Mouse (Mus musculus) gonadal fat pad, adult 2 months (tissue): ENCODE data around the gene Atcay. TPM values are rescaled to one million over a fixed set of nuclear protein-coding genes. Genes with fewer than 3 reads are reported as not detected.
A peak's percentile ranks its signal among the peaks of the same experiment; 100 is the strongest.
"Not testable (repeated sequence)": the region's sequence is repeated elsewhere in the genome, so short reads cannot be mapped to it uniquely, and the experiment has no call there.

Source experiments
- DNase-seq: peaks from one replicate; pipeline ENCODE4 v3.0.0-alpha.2; 2012; ENCODE audit warnings: low read depth
- polyA plus RNA-seq: library from polyadenylated mRNA; depleted of rRNA; stranded (reverse); fragments of >200 nt; gene quantifications from 2 replicates; pipeline ENCODE4 v1.2.3, GENCODE M21; 2012

Atcay gene
- polyA plus RNA-seq, 1 experiment = 0.03 TPM

DNA sequence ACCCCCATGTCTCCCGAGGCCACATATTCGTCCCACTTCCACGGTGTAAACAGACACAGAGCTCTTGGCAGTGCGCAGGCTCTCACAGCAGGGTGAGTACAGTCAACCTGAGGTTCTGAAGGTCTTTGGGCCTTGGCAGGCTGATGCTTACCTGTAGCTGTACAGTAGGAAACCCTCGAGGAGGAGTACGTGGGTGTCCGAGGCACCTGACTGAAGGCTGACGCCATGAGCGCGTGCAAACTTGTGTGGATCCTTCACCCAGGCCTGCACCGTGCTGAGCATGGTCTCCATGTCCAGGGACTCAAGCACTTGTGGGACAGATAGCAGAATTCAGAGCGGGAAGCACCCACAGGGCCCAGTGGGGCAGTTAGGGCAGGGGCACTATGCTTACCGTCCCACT lies 30.5 kb downstream of the Atcay start:
- no peak for DNase-seq

DNA sequence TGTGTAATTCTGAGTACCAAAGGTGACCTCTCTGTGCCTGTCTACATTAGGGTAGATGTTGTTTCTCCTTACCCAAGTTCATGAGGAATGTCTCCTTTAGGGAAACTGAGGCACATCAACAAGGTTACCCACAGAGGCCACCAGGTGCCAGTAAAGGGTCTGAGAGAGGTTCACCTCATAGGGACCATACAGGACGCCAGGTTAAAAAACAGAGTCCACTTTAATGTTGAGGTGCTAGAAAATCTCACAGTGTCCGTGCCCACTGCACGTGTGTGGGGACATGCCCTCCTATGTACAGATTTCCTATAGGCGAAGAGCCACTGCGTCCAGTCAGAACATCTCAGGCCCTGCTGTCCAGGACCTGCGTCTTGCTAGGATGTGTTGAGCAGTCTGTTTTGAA lies 31.6 kb downstream of the Atcay start:
- DNase-seq = no peak

DNA sequence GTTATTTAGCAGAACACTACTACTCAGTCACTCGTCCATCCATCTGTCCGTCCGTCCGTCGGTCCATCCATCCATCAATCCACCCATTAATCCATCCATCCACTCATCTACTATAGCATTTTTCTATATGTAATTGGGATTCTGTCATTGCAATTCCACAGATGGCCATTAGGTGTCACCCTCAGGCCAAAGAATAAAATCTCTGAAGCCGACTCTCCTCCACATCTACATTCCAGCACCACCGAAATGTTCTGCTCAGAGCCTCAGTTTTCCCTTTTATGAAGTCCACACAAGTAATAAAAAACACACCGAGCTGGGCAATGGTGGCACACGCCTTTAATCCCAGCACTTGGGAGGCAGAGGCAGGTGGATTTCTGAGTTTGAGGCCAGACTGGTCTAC lies 32.4 kb downstream of the Atcay start:
- DNase-seq = no peak

DNA sequence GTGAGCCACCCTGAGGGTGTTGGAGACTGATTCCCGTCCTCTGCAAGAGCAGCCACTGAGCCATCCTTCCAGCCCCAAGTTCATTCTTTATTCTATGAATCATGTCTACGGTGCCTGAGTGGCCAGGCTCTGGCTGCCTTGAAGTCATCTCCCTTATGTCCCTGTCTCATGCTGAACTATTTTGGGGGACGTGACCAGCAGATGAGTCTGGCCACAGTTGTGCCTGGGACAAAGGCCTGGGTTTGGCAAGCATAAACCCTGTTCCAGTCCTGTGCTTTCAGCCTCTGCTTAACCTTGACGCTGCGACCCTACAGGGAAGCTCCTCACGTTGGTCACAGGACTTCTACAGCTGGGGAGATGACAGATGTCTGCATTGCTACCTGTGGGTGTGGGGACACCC lies 33.3 kb downstream of the Atcay start:
- no peak for DNase-seq

DNA sequence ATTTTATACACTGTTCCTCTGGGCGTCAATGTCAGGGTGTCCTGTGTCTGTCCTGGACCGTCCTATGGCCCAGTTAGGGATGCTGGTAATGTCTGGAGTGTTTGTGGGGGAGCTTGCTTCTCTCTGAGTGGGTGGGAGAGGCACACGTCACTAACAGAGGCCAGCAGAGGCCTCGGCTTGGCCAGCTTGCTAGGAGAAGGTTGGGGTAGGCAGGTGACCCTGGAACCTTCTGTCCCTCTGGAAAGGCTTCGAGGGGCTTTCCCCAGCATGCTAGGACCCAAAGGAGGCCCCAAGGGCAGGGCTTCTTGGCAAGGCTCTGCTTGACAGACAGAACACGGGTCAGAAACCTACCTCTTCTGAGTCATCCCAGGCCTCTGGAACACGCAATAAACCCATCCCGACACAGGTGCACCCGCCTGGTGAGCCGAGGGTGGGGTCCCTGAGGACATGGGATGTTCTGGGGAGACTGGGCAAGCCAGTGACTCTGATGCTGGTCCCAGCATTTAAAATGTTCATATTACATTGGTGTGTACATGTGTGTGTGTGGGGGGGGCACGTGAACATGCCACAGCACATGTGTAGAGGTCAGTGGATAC lies 34.1 kb downstream of the Atcay start:
- DNase-seq = no peak

DNA sequence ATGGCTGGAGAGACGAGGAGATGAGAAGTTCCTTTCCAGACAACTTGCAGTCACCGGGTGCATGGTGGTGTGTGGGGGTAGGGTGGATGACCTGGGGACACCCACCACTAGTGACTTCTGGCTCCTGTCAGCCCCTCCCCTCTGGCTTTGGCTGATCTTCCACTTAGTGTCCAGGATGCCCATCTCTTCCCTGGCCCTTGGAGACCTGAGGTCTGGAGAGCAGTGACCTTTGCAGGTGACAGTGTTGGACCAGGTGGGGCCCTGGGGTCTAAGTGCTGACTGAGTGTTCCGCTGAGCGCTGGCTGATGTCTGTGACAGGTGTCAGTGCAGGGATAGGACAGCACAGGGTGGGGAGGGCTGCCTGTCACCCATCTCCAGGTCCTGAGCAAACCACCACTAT lies 35.3 kb downstream of the Atcay start:
- no peak for DNase-seq

DNA sequence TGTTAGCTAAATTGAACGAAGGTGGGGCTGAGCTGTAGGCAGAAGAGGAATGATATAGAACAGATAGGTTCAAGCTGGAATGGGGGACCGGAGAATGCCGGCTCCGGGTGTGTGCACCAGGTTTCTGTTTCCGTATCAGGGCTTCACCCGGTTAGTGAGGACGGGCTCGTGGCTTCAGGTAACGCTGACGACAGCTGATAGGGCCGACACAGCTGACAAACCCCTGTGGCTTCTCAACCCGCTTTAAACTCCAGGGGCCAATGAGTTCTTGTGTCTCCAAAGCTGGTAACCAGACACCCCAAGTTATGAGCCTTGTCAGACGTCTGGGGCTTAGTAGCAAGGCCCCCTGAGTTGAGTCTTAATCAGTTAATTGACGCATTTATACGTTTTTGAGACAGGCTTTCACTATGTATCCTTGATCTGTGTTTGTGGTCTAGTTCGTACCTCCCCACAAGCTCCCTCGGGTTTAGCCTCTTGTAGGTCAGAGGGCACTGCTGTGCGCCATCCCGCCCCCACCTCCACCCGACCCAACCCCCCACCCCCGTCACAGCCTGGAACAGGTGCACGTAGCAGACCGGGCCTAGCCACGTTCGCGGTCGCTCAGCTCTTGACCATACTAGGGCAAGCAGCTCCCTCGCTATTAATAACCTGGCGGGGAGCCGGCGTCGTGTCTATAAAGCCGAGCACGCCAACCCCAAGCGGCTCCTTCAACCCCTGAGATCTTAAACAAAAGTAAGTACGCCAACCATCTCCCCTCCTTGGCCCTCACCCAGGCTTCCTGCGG lies 36.5 kb downstream of the Atcay start:
- DNase-seq = no peak

DNA sequence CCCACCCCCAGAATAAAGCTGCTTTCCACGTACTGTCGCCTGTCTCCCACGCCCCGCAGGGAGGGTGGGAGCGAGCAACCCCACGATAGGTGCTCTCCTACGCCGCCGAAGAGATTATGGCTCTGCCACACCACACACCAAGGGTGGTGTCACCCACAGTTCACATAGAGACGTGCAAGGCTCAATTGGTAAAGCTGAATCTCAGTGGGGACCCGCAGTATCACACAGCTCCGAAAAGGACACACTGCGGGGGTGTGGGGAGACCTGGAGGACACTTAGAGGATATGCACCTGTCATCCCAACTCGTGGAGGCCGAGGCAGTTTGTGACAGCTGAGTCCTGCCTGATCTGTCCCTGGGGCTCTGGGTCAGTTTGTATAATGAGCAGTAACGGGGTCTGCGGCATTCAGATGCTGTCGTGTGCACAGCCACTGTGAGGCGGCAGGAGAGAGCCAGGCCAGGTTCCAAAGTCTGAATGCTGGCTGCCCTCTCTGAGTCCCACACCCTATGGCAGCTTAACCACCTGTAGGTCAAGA lies 37.6 kb downstream of the Atcay start:
- DNase-seq = no peak

DNA sequence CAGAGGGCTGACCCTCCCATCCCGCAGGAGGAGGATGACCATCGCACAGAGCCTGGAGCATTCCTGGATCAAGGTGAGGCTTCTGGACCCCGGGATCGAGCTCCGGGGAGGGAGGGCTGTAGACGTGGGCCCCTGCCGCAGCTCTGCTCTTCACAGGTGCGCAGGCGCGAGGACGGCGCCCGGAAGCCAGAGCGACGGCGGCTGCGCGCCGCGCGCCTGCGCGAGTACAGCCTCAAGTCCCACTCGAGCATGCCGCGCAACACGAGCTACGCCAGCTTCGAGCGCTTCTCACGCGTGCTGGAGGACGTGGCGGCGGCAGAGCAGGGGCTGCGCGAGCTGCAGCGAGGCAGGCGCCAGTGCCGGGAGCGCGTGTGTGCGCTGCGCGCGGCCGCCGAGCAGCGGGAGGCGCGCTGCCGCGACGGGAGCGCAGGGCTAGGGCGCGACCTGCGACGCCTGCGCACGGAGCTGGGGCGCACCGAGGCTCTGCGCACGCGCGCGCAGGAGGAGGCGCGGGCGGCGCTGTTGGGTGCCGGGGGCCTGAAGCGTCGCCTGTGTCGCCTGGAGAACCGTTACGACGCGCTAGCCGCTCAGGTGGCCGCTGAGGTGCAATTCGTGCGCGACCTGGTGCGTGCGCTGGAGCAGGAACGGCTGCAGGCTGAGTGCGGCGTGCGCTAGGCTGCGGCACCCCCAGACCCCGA lies 38.2 kb downstream of the Atcay start:
- DNase-seq = no peak

DNA sequence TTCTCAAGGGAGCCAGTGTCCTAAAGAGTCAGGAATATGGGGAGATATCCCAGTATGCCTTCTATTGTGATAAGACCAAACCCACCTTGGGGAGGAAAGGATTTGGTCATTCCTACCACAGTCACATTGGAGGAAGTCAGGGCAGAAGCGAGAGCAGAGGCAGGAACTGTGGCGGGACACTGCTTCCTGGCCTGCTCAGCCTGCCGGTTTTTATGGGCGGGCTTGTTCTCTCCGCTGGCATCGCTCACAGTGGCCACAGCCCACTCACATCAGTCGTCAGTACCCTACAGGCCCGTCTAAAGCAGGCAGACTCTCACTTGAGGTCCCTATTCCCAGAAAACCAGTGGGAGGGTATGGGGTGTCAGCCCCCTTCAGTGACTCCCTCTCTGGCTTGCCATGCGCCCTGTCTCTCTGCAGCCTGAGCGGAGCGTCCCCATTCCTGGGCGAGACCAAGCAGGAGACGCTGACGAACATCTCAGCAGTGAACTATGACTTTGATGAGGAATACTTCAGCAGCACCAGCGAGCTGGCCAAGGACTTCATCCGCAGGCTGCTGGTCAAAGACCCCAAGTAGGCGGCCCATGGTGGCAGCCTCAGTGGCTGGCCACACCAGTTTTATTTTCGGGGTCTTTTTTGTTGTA lies 39.2 kb downstream of the Atcay start:
- DNase-seq = no peak

DNA sequence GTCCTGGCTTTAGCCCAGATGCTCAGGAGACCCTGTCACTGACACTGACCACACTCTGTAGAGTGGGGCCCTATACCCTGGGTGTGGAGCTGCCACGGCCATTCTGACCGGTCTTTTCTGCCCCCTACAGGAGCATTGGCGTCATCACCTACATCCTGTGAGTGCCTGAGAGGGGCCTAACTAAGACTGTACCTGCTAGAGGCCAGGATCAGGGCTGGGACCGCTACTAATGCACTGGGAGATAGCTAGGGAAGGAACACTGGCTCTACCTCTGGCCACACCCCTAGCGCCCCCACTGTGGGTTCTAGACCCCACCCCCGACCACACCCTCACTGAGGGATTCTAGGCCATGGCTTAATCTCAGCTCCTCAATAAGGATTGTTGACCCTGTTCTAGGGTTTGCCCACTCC lies 39.7 kb downstream of the Atcay start:
- DNase-seq = no peak

DNA sequence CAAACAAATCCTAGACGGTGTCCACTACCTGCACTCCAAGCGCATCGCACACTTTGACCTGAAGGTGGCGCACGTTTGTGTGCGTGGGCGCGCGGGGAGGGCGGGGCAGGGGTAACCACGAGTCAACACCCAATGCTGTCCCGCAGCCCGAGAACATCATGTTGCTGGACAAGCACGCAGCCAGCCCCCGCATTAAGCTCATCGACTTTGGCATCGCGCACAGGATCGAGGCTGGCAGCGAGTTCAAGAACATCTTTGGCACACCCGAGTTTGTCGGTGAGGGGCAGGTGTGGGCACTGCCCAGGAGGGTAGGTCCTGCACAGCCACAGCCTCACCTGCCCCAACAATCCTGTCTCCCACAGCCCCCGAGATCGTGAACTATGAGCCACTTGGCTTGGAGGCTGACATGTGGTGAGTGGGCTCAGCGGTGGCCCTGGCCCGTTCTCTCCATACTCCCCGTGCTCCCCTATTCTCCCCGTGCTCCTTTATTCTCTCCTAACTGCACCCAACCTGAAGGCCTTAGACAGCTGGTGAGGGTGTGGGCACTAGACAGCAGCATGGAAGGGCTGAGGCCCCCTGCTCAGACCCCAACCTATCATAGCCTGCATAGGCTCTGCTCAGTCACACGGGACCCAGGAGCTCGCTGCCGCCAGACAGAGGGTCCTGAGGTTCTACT lies 40.3 kb downstream of the Atcay start:
- no peak for DNase-seq

DNA sequence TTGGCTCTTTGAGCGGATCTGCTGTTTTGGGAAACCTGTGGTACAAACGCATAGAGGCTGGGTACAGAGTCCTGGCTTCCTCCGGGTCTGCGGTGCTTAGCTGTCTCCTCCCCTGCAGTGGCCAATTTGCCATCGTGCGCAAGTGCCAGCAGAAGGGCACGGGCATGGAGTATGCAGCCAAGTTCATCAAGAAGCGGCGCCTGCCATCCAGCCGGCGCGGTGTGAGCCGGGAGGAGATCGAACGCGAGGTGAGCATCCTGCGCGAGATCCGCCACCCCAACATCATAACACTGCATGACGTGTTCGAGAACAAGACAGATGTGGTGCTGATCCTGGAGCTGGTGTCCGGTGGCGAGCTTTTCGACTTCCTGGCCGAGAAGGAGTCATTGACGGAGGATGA lies 40.8 kb downstream of the Atcay start:
- no peak for DNase-seq

DNA sequence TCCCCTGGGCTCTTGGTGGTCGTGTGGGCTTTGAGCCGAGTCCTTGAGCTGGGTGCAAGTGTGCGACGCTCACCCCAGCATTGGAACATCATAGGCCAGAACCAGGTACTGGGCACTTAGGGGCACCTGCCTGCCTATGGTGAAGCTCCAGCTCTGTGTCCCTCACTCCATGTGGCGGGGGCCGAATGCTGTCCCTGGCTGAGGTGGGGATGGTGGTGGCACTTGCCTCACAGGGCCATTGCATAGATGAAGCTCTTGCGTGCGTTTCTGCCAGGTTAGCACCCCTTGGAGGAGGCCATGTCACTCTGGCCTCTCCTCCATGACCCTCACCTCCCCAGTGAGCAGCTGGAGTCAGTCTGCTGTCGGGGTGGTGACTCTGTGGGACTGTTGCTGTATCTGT lies 43.5 kb downstream of the Atcay start:
- no peak for DNase-seq

DNA sequence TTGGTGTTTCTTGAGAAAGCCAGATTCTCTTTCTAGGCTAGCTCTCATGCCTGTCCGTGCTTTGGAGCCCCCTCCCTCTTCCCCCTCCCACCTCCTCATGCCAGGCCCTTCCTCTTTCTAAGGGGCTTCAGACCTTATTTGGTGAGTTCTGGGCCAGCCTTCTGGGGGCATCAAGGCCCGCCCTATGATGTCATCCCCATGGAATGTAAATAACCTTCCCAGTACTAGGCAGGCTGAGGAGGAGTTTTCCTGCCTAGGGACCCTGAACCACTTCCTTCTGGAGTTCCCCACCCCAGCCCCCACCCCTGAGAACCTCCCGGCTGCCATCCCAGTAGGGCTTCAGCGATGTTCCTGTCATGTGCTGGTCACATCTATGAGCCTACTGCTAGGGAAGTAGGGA lies 45.9 kb downstream of the Atcay start:
- DNase-seq = no peak

DNA sequence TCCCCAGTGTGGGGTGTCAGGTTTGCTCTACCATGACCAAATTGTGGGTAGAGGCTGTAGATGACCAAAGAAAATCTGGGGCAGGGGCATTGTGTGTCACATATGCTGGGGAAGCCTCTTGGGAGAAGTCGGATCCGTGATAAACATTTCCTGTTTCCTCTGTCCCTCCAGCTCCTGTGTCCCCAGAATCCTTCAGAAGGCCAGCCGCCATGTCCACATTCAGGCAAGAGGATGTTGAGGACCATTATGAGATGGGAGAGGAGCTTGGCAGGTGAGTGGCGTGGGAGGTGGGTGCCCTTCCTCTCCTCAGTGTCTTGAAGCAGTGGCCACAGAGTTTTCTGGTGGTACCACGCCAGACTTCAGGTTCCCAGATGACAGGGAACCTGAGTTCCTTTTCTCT lies 46.8 kb downstream of the Atcay start, which contains the start of gene 4930442H23Rik:
4930442H23Rik (minus strand) TSS at position 45 of the 400 bp plus-strand sequence.
- no peak for DNase-seq

DNA sequence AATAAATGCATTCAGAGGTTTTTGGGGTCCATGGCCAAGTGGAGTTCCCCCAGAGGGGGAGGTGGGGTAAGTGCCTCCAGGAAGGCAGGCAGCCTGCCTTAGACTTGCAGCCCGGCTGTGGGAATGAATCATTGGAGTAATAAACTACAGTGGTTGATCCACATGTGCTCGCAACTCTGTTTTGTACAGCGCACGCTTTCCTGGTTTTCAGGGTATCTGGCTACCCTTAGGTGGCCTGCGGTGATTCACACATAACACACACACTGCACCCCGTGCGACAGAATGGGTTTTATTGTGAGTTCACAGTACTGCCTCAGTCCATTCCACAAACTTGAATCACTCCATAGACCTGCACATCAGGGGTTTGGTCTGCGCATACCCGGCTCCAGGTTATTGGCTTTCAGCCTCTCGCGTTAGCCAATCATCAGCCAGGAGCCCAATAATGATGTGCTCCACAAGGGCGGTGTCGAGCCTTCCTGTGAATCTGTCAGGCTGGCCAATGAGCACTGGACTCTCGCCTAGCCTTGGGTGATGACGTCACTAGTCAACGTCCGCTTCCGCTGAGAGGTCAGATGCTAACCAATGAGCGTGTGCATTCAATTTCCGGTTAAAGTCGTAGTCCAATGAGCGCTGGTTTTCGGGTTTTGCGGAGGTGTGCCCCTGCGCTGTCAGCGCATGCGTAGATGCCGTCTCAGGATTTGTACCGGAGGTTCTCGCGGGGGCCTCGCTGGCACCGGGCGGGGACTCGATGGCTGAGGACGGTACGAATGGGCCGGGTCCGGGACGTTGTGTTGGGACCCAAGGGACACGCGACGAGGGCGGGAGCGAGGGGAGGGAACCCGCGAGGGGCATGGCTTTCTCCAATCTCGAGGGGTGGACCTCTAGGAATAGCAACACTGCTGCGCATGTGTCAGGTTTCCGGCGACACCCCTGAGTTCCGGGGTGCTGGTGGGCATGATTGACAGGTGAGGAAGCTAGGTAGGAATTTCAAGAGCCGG lies 48.0 kb downstream of the Atcay start, which contains the start of gene Dapk3:
Dapk3 (plus strand) TSS at position 670 of the 998 bp plus-strand sequence.
- peak; percentile 99 for DNase-seq

DNA sequence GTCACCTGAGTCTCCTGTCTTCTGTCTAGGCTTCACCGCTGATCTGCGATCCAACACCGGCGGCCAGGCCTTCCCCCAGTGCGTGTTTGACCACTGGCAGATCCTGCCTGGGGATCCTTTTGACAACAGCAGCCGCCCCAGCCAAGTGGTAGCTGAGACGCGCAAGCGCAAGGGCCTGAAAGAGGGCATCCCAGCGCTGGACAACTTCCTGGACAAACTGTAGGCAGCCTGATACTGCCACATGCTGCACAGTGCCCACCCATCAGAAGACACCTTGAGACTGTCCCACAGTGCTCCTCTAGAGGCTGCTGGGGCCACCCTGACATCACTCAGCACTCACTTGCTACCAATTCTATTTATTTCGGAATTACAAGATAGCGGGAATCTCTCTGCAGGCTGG lies 48.8 kb downstream of the Atcay start:
- not testable (repeated sequence) for DNase-seq

DNA sequence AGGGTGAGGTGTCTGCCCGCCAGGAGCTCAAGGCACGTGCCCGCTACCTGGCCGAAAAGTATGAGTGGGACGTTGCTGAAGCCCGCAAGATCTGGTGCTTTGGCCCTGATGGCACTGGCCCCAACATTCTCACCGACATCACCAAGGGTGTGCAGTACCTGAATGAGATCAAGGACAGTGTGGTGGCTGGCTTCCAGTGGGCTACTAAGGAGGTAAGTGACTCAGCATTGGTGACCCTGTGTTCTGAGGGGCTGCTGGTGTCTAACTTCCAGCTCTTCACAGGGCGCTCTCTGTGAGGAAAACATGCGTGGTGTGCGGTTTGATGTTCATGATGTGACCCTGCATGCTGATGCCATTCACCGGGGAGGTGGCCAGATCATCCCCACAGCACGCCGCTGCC lies 49.7 kb downstream of the Atcay start:
- DNase-seq = no peak
